Mouse (Mus musculus) heart, embryonic 11.5 days (tissue): ENCODE measurements around the gene Pard6b. TPM values are rescaled to one million over a fixed set of nuclear protein-coding genes. Genes with fewer than 3 reads are reported as not detected.

Experiments used
- ATAC-seq: fragments of 200-750 bp; cut with Nextera tagmentation; replicated peaks from 2 replicates; pipeline ENCODE4 v1.8.0; 2017; ENCODE audit warnings: moderate library complexity; ENCODE audit not compliant: insufficient number of reproducible peaks, low FRiP score, low TSS enrichment
- H3K27ac ChIP-seq: fragments of 300-500 bp; sonication (generic); 2 replicates; pipeline ENCODE4 v1.5.1; 2014; ENCODE audit warnings: mild to moderate bottlenecking, low read depth, low read length
- H3K27me3 ChIP-seq: fragments of 300-500 bp; sonication (generic); 2 replicates; pipeline ENCODE4 v1.6.1; 2014; ENCODE audit warnings: mild to moderate bottlenecking, low read length, mixed read lengths; ENCODE audit not compliant: control insufficient read depth, insufficient read depth
- H3K36me3 ChIP-seq: fragments of 300-500 bp; sonication (generic); 2 replicates; pipeline ENCODE4 v1.6.1; 2014; ENCODE audit warnings: mild to moderate bottlenecking, low read length, moderate library complexity, mixed read lengths; ENCODE audit not compliant: control insufficient read depth, insufficient read depth
- H3K4me1 ChIP-seq: fragments of 300-500 bp; sonication (generic); 2 replicates; pipeline ENCODE4 v1.6.1; 2014; ENCODE audit warnings: low read length; ENCODE audit not compliant: control insufficient read depth, insufficient read depth
- H3K4me2 ChIP-seq: fragments of 300-500 bp; sonication (generic); 2 replicates; pipeline ENCODE4 v1.6.1; 2014; ENCODE audit warnings: mild to moderate bottlenecking, moderate library complexity
- H3K4me3 ChIP-seq: fragments of 300-500 bp; sonication (generic); 2 replicates; pipeline ENCODE4 v1.5.1; 2014; ENCODE audit warnings: low read depth, low read length
- H3K9ac ChIP-seq: fragments of 300-500 bp; sonication (generic); 2 replicates; pipeline ENCODE4 v1.6.1; 2014; ENCODE audit warnings: mild to moderate bottlenecking, low read depth, low read length, moderate library complexity
- H3K9me3 ChIP-seq: fragments of 300-500 bp; sonication (generic); replicated peaks from 2 replicates; pipeline ENCODE4 v1.6.1; 2016; ENCODE audit warnings: low read length; ENCODE audit not compliant: control insufficient read depth
- WGBS: fragments of 180-500 bp; shearing (Covaris S2); extraction: QIAGEN DNeasy Blood & Tissue Kit; methylation state at CpG from one replicate; pipeline ENCODE4 v1.1.7; 2014; ENCODE audit not compliant: insufficient replicate concordance; 5-methylcytosine and 5-hydroxymethylcytosine counted together
- polyA plus RNA-seq: library from polyadenylated mRNA; unstranded; fragments of >200 nt; fragmentation: Nextera tagmentation; extraction: Ambion mirVana; gene quantifications from 2 replicates; pipeline ENCODE4 v1.2.1, GENCODE M21; 2014

Pard6b gene
- polyA plus RNA-seq, 1 experiment from 2014 or later, result 8.9 TPM

DNA sequence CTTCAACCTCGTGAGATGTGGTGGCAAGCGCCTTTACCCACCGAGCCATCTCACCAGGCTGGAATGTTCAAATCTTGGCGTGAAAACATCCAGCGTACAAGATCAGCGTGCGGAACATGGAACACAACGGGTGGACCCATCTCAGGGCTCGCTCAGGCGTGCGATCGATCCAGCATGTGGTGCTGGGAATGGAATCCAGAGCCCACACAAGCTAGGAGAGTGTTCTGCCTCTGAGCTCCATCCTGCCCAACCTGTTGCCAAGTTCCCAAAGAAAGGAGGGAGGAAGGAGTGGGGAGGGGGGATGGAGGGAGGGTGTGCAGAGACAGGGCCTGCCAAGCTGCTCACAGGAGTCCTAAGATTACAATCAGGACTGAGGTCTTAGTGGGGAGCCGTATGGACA, 35.4 kb upstream of the Pard6b start:
- Histone ChIP-seq H3K4me1 (peaks cover 24% of the 10 kb centered on the region), H3K27me3 (peaks cover 3% of the 10 kb centered on the region; the same call in 1 of the 2 replicates), H3K36me3 (no peaks in the 10 kb centered on the region), H3K4me2 (no peak overlapping the region), H3K4me3 (no peak overlapping the region), H3K9me3 (no peaks in the 10 kb centered on the region), H3K27ac (no peak overlapping the region), H3K9ac (no peak overlapping the region)
- 69% methylated on average over 13 of the region's 13 CpGs for WGBS
- ATAC-seq, result no peak

- H3K27ac ChIP-seq, result peak overlapping the region; percentile 22; the same call in 1 of the 2 replicates
- no peak overlapping the region for H3K9ac ChIP-seq
- H3K4me1 ChIP-seq, result peaks cover 27% of the 10 kb centered on the region
- no peak overlapping the region for H3K4me2 ChIP-seq
- ATAC-seq, result no peak
- H3K9me3 ChIP-seq, result no peaks in the 10 kb centered on the region
- WGBS, result 26% methylated on average over 5 of the region's 5 CpGs
- H3K36me3 ChIP-seq, result no peaks in the 10 kb centered on the region
- peaks cover 3% of the 10 kb centered on the region; the same call in 1 of the 2 replicates for H3K27me3 ChIP-seq
- no peak overlapping the region for H3K4me3 ChIP-seq
Observed at GRCm38 (mm10) chr2:168045771-168046170, 35.0 kb upstream of the Pard6b start.

- no peak for ATAC-seq
- Histone ChIP-seq H3K9ac (no peak overlapping the region), H3K4me2 (no peak overlapping the region), H3K4me1 (peaks cover 31% of the 10 kb centered on the region), H3K27ac (no peak overlapping the region), H3K4me3 (no peak overlapping the region), H3K36me3 (no peaks in the 10 kb centered on the region), H3K27me3 (peaks cover 3% of the 10 kb centered on the region; the same call in 1 of the 2 replicates), H3K9me3 (no peaks in the 10 kb centered on the region)
- 70% methylated on average over 4 of the region's 4 CpGs for WGBS
Observed at GRCm38 (mm10) chr2:168046467-168046866, 34.3 kb upstream of the Pard6b start.

DNA sequence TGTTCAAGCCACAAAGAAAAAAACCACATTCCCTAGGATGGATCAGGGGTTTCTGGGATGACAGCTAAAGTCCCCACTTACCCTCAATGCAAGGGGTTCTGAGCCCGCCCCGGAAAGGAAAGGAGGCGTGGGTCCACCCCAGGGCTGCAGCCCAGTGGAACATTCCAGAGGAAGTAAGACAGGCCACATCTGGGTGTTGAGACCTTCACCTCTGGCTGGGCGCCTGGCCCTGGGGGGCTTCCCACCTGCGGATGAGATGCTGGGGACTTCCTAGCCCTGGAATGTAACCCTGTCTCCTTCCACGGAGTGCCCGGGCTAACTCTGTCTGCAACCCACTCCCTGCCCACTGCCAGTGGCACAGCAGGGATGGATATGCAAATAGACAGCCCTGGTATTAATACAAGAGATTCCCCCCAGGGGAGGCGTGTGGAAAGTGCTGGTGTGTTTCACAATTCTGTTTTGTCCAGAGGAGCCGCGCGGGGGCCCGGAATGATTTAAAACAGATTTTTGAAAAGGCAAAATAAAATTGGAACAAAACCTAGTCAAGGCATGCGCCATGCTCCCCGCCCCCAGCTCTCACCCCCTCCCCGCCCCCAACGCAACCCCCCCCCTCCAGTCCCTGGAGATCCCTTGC, 31.7 kb upstream of the Pard6b start:
- Histone ChIP-seq H3K9me3 (no peaks in the 10 kb centered on the region), H3K9ac (peak overlapping the region; percentile 77; the same call in 1 of the 2 replicates), H3K27ac (no peak overlapping the region; the same call in 1 of the 2 replicates), H3K4me1 (peaks cover 31% of the 10 kb centered on the region), H3K27me3 (peaks cover 3% of the 10 kb centered on the region; the same call in 1 of the 2 replicates), H3K4me3 (peak overlapping the region; percentile 58), H3K4me2 (peak overlapping the region; percentile 96), H3K36me3 (no peaks in the 10 kb centered on the region)
- WGBS, result 13% methylated on average over 16 of the region's 16 CpGs
- ATAC-seq, result no peak

DNA sequence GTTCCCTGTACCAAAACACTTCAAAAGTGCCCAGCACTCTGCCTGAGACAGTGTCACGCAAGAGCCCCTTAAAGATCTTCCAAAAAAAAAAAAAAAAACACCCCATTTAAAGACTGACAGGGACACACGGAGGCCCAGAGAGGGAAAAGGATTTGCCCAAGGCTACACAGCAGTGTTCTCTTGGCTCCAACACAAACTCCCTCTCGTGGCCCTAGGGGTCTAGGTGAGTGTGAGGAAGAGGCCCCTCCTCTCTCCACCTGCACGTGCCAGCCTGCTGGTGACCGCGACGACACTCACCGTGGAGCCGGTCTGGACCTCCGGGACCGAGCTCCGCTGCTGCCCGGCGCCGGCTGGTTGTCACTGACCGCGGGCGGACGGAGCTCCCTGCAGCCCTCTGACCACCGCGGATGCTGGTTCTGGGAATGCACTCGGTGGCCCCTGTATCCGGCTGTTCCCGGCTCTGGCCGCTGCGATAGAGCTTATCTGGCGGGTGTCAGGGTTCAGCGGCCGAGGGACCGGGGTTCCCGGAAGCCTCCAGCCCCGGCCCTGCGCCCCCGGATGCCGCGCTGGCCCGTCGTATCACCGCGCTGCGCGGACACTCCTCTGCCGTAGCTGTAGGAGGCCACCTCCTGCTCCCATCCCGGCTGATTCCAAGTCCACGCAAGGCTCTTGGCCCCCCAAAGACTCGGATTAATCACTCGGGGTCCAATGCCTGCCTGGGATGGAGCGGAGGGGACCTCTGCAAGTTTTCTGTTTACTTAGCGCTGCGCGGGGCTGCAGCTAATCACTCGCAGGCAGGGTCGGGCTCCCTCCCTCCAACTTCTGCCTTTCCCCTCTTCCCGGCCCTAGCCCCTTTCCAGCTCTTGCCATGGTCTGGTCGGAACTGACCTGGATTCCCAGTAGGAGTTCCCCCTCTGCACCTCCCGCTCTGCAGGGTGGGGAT, 30.5 kb upstream of the Pard6b start:
- Histone ChIP-seq H3K9ac (peak overlapping the region; percentile 77), H3K4me2 (peak overlapping the region; percentile 96), H3K27me3 (peaks cover 3% of the 10 kb centered on the region; the same call in 1 of the 2 replicates), H3K36me3 (no peaks in the 10 kb centered on the region), H3K27ac (peak overlapping the region; percentile 68; the same call in 1 of the 2 replicates), H3K4me3 (peak overlapping the region; percentile 58), H3K4me1 (peaks cover 30% of the 10 kb centered on the region), H3K9me3 (no peaks in the 10 kb centered on the region)
- WGBS, result under 1% methylated on average over 56 of the region's 56 CpGs
- peak; percentile 72 for ATAC-seq

- Histone ChIP-seq H3K4me2 (no peak overlapping the region), H3K36me3 (no peaks in the 10 kb centered on the region), H3K9ac (no peak overlapping the region), H3K9me3 (no peaks in the 10 kb centered on the region), H3K4me1 (peaks cover 28% of the 10 kb centered on the region), H3K27ac (no peak overlapping the region), H3K27me3 (peaks cover 3% of the 10 kb centered on the region; the same call in 1 of the 2 replicates), H3K4me3 (no peak overlapping the region)
- no peak for ATAC-seq
- WGBS, result 90% methylated on average over 1 of the region's 1 CpGs
Observed at GRCm38 (mm10) chr2:168052156-168052555, 28.6 kb upstream of the Pard6b start.

GRCm38 (mm10) chr2:168052689-168053088, 28.1 kb upstream of the Pard6b start:
- Histone ChIP-seq H3K4me2 (no peak overlapping the region), H3K9ac (no peak overlapping the region), H3K9me3 (no peaks in the 10 kb centered on the region), H3K4me3 (no peak overlapping the region), H3K4me1 (peaks cover 28% of the 10 kb centered on the region), H3K36me3 (no peaks in the 10 kb centered on the region), H3K27ac (no peak overlapping the region), H3K27me3 (peaks cover 3% of the 10 kb centered on the region; the same call in 1 of the 2 replicates)
- WGBS, result 9% methylated on average over 2 of the region's 2 CpGs
- ATAC-seq, result no peak

DNA sequence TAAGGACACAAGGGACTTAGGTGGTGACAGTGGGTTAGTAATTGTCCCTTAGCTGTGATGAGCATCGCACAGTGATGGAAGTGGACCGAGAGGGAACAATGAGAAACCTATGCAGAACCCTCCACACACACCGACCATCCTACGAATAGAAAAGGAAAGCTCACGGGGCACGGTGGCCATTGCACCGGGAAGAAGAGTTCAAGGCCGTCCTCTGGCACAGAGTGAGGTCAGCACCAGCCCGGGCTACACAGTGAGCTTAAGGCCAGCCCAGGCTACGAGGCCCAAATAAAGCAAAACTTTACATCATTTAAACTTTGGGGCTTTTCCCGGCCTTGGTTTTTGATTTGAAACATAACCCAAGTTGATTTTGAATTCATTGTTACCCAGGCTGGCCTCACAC, 26.7 kb upstream of the Pard6b start:
- Histone ChIP-seq H3K36me3 (no peaks in the 10 kb centered on the region), H3K27me3 (peaks cover under 1% of the 10 kb centered on the region; the same call in 1 of the 2 replicates), H3K4me2 (no peak overlapping the region), H3K4me1 (peaks cover 25% of the 10 kb centered on the region), H3K9ac (no peak overlapping the region), H3K4me3 (no peak overlapping the region), H3K9me3 (no peaks in the 10 kb centered on the region), H3K27ac (no peak overlapping the region)
- WGBS, result 88% methylated on average over 11 of the region's 11 CpGs
- no peak for ATAC-seq
